Mouse (Mus musculus): ENCODE data around the gene Slc4a5.

DNA sequence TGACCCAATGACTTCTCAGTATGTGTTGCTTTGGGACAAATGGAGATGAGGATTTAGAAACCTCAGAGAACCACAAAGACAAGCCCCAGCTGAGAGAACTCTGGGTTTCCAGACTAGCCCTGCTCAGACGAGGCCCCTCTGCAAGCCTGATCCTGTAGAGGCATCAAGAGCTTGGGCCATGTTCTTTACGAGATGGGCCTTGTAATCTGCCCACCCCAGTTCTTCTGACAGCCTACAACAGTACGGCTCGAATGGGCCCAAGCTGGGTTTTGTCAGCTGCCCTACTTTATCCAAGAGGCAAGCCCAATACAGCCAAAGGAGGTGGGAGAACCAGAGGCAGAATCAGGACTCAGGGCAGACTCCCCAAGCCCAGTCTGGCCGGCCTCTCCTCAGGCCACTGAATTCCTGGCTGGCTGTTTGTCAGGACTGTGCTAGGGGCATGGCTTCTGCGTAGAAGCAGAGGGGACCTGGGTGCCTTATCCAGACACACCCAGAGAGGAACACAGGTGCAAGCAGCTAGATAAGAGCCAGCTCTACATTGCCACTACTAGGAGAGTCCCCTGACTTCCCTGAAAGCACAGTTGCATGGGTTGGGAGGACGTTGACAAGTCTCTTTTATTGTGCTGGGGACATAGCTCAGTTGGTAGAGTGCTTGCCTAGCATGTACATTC, 132.0 kb downstream of the Slc4a5 start:
- TF ChIP-seq EP300 (IDR thresholded peaks at IDR 0.05; ENCODE audit: low read depth): peak; percentile 95
- TF ChIP-seq CTCF (IDR thresholded peaks at IDR 0.05; ENCODE audit: low read depth): no peak
